Mouse (Mus musculus): ENCODE measurements around the gene Zfp958.

GRCm38 (mm10) chr8:4637071-4637470, 24.1 kb downstream of the Zfp958 start:
- TF ChIP-seq POLR2A (IDR thresholded peaks at IDR 0.05; ENCODE audit: insufficient read depth, low read depth, low read length) = no peak
- no peak for TF ChIP-seq CTCF (IDR thresholded peaks at IDR 0.05; ENCODE audit: insufficient read depth, low read depth, low read length)

Data from olfactory bulb, adult 2 months (tissue).